Mouse (Mus musculus): ENCODE data around the gene Pagr1b. TPM values are rescaled to one million over a fixed set of nuclear protein-coding genes. Genes with fewer than 3 reads are reported as not detected.

Gene Pagr1b
- total and polyA plus RNA-seq, 3 experiments, result 0.39 to 4.5 TPM; not detected in 1

DNA sequence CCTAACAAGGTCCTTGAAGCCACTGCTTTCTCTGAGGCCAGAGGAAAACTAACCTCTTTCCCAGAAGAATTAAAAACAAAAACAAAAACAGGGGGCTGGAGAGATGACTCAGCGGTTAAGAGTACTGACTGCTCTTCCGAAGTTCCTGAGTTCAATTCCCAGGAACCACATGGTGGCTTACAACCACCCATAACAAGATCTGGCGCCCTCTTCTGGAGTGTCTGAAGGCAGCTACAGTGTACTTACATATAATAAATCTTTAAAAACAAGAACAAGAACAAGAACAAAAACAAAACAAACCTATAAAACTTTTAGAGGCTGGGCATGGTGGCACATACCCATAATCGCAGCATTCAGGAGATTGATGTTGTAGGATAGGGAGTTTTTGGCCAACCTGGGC is 19.8 kb downstream of the Pagr1b start:
- DNase-seq (ENCODE audit: low read depth, low spot score), result peak; percentile 43
- Histone ChIP-seq H3K9ac (ENCODE audit: control insufficient read depth, low read depth, low read length, poor library complexity, severe bottlenecking) (no peak overlapping the region), H3K27ac (ENCODE audit: control insufficient read depth, low read depth, low read length) (no peak overlapping the region), H3K9me3 (replicated peaks; ENCODE audit: insufficient read depth, low read length) (no peaks in the 10 kb centered on the region), H3K79me2 (ENCODE audit: control insufficient read depth, insufficient read depth, low read length, poor library complexity) (no peaks in the 10 kb centered on the region), H3K36me3 (ENCODE audit: control insufficient read depth in 1 of 2, insufficient read depth in 2 of 2, low read length in 2 of 2) (no peaks in the 10 kb centered on the region; a peak in 2 of 4 replicates), H3K4me1 (ENCODE audit: control insufficient read depth in 1 of 2, insufficient read depth in 2 of 2, low read length in 2 of 2) (no peaks in the 10 kb centered on the region), H3K27me3 (ENCODE audit: control insufficient read depth in 1 of 2, insufficient read depth in 2 of 2, low read length in 2 of 2) (no peaks in the 10 kb centered on the region), H3K4me3 (ENCODE audit: control insufficient read depth in 1 of 2, insufficient read depth in 1 of 2, low read depth in 2 of 2, low read length in 2 of 2) (no peak overlapping the region)
- TF ChIP-seq GATA1 (IDR thresholded peaks at IDR 0.05; ENCODE audit: low read depth, low read length) (no peak), EP300 (IDR thresholded peaks at IDR 0.05; ENCODE audit: low read depth in 1 of 2, low read length in 2 of 2) (no peak), ZKSCAN1 (IDR thresholded peaks at IDR 0.05; ENCODE audit: low read depth, low read length) (no peak), CTCF (IDR thresholded peaks at IDR 0.05 in 2 of 3, conservative IDR thresholded peaks at IDR 0.05 in 1 of 3; ENCODE audit: control insufficient read depth in 1 of 3, insufficient read depth in 1 of 3, low read depth in 2 of 3, low read length in 3 of 3, poor library complexity in 1 of 3, severe bottlenecking in 1 of 3) (peak; percentile 14 to 50 (median 27); a peak in 4 of 6 replicates), MYC (IDR thresholded peaks at IDR 0.05; ENCODE audit: low read depth, low read length) (0 out of 2 replicates have a peak, but pooled peaks have one; percentile 28), NRF1 (IDR thresholded peaks at IDR 0.05; ENCODE audit: insufficient read depth, low read depth, low read length, poor library complexity, severe bottlenecking) (no peak), CHD1 (IDR thresholded peaks at IDR 0.05; ENCODE audit: low read depth, low read length) (no peak), ZC3H11A (IDR thresholded peaks at IDR 0.05; ENCODE audit: low read depth, low read length) (peak; percentile 38; the same call in 1 of the 2 replicates), ELF1 (IDR thresholded peaks at IDR 0.05; ENCODE audit: low read depth, low read length) (no peak), CHD2 (IDR thresholded peaks at IDR 0.05; ENCODE audit: low read length) (no peak), MEF2A (IDR thresholded peaks at IDR 0.05; ENCODE audit: extremely low read depth, insufficient replicate concordance, low read depth, low read length, poor library complexity, severe bottlenecking) (no peak), MXI1 (IDR thresholded peaks at IDR 0.05; ENCODE audit: low read depth, low read length) (no peak), TAL1 (IDR thresholded peaks at IDR 0.05; ENCODE audit: low read length) (no peak), NELFE (IDR thresholded peaks at IDR 0.05; ENCODE audit: low read depth, low read length) (no peak), KAT2A (conservative IDR thresholded peaks at IDR 0.05; ENCODE audit: low read depth, low read length) (no peak), MAFK (IDR thresholded peaks at IDR 0.05; ENCODE audit: borderline replicate concordance, low read depth, low read length) (no peak), SMC3 (IDR thresholded peaks at IDR 0.05; ENCODE audit: low read depth, low read length) (peak; percentile 65), RCOR1 (IDR thresholded peaks at IDR 0.05; ENCODE audit: low read depth, low read length) (no peak), TCF12 (IDR thresholded peaks at IDR 0.05; ENCODE audit: low read depth, low read length) (no peak), E2F4 (IDR thresholded peaks at IDR 0.05; ENCODE audit: borderline replicate concordance, low read depth, low read length) (no peak), RAD21 (IDR thresholded peaks at IDR 0.05; ENCODE audit: low read depth, low read length) (peak; percentile 34), POLR2AphosphoS5 (IDR thresholded peaks at IDR 0.05; ENCODE audit: borderline replicate concordance, low read depth, low read length) (no peak), UBTF (IDR thresholded peaks at IDR 0.05; ENCODE audit: borderline replicate concordance, insufficient read depth, low read depth, low read length) (no peak), MYB (IDR thresholded peaks at IDR 0.05; ENCODE audit: low read depth, low read length) (no peak), SIN3A (IDR thresholded peaks at IDR 0.05; ENCODE audit: low read length) (no peak), USF2 (IDR thresholded peaks at IDR 0.05; ENCODE audit: borderline replicate concordance in 1 of 2, insufficient read depth in 1 of 2, low read depth in 1 of 2, low read length in 2 of 2) (no peak)
